Mouse (Mus musculus): Measurements from ENCODE around the gene Gm5478. TPM values are rescaled to one million over a fixed set of nuclear protein-coding genes. Genes with fewer than 3 reads are reported as not detected.

Gene Gm5478
- polyA plus RNA-seq, 1 experiment from 2014 or later, result not detected

Other genes starting within 250 kb of the Gm5478 start
- 9.0 and 12.0 TPM in 2 replicates for gene Krt7, start 236.3 kb downstream of the Gm5478 start, polyA plus RNA-seq (2014; fragmentation: Nextera tagmentation; extraction: Ambion mirVana)
- gene Krt87, start 208.6 kb downstream of the Gm5478 start, polyA plus RNA-seq (2014; fragmentation: Nextera tagmentation; extraction: Ambion mirVana), result 0.08 TPM in 1 of 2 replicates, not detected in the other
- not detected in 2 replicates for gene Krt88, start 199.6 kb downstream of the Gm5478 start, polyA plus RNA-seq (2014; fragmentation: Nextera tagmentation; extraction: Ambion mirVana)
- gene Krt81, start 183.6 kb downstream of the Gm5478 start, polyA plus RNA-seq (2014; fragmentation: Nextera tagmentation; extraction: Ambion mirVana), result not detected in 2 replicates
- gene Krt86, start 173.9 kb downstream of the Gm5478 start, polyA plus RNA-seq (2014; fragmentation: Nextera tagmentation; extraction: Ambion mirVana), result not detected in 2 replicates
- not detected in 2 replicates for gene Krt83, start 155.9 kb downstream of the Gm5478 start, polyA plus RNA-seq (2014; fragmentation: Nextera tagmentation; extraction: Ambion mirVana)
- not detected in 2 replicates for gene Gm49425, start 130.1 kb downstream of the Gm5478 start, polyA plus RNA-seq (2014; fragmentation: Nextera tagmentation; extraction: Ambion mirVana)
- gene Krt84, start 114.6 kb downstream of the Gm5478 start, polyA plus RNA-seq (2014; fragmentation: Nextera tagmentation; extraction: Ambion mirVana), result not detected in 2 replicates
- not detected in 2 replicates for gene Krt82, start 96.7 kb downstream of the Gm5478 start, polyA plus RNA-seq (2014; fragmentation: Nextera tagmentation; extraction: Ambion mirVana)
- gene Krt90, start 84.4 kb downstream of the Gm5478 start, polyA plus RNA-seq (2014; fragmentation: Nextera tagmentation; extraction: Ambion mirVana), result 0.07 and 0.42 TPM in 2 replicates
- gene Krt75, start 73.5 kb downstream of the Gm5478 start, polyA plus RNA-seq (2014; fragmentation: Nextera tagmentation; extraction: Ambion mirVana), result 0.04 and 0.05 TPM in 2 replicates
- gene Gm5414, start 19.2 kb downstream of the Gm5478 start, polyA plus RNA-seq (2014; fragmentation: Nextera tagmentation; extraction: Ambion mirVana), result not detected in 2 replicates
- not detected in 2 replicates for gene Krt6b, start 32.9 kb upstream of the Gm5478 start, polyA plus RNA-seq (2014; fragmentation: Nextera tagmentation; extraction: Ambion mirVana)
- not detected in 2 replicates for gene Krt6a, start 46.9 kb upstream of the Gm5478 start, polyA plus RNA-seq (2014; fragmentation: Nextera tagmentation; extraction: Ambion mirVana)
- 1.8 and 1.9 TPM in 2 replicates for gene Krt5, start 65.5 kb upstream of the Gm5478 start, polyA plus RNA-seq (2014; fragmentation: Nextera tagmentation; extraction: Ambion mirVana)
- not detected in 2 replicates for gene Krt71, start 95.7 kb upstream of the Gm5478 start, polyA plus RNA-seq (2014; fragmentation: Nextera tagmentation; extraction: Ambion mirVana)
- 0.10 TPM in 1 of 2 replicates, not detected in the other for gene Krt72, start 139.1 kb upstream of the Gm5478 start, polyA plus RNA-seq (2014; fragmentation: Nextera tagmentation; extraction: Ambion mirVana)
- 0.08 and 0.24 TPM in 2 replicates for gene Krt73, start 155.0 kb upstream of the Gm5478 start, polyA plus RNA-seq (2014; fragmentation: Nextera tagmentation; extraction: Ambion mirVana)
- gene Krt2, start 170.8 kb upstream of the Gm5478 start, polyA plus RNA-seq (2014; fragmentation: Nextera tagmentation; extraction: Ambion mirVana), result not detected in 2 replicates
- gene Krt1, start 203.4 kb upstream of the Gm5478 start, polyA plus RNA-seq (2014; fragmentation: Nextera tagmentation; extraction: Ambion mirVana), result 1.5 and 1.8 TPM in 2 replicates
- gene Krt77, start 222.3 kb upstream of the Gm5478 start, polyA plus RNA-seq (2014; fragmentation: Nextera tagmentation; extraction: Ambion mirVana), result not detected in 2 replicates
- gene Krt76, start 245.5 kb upstream of the Gm5478 start, polyA plus RNA-seq (2014; fragmentation: Nextera tagmentation; extraction: Ambion mirVana), result not detected in 2 replicates

Measured in hindbrain, embryonic 11.5 days (tissue).